Mouse (Mus musculus) CH12.LX (cell line): Measurements from ENCODE around the gene Fam198b. TPM values are rescaled to one million over a fixed set of nuclear protein-coding genes. Genes with fewer than 3 reads are reported as not detected.

Source experiments
- DNase-seq: peaks from one replicate; pipeline ENCODE4 v3.0.0-alpha.2; 2013; ENCODE audit errors: extremely low read depth
- H3K27ac ChIP-seq: 2 replicates; pipeline ENCODE4 v1.5.1; 2012; ENCODE audit warnings: low read depth, mild to moderate bottlenecking, control low read depth, moderate library complexity; ENCODE audit not compliant: insufficient read depth
- H3K27me3 ChIP-seq: replicated peaks from 2 replicates; pipeline ENCODE3; 2012; ENCODE audit warnings: inconsistent platforms
- H3K36me3 ChIP-seq, 2 experiments: replicated peaks in 1 of 2; 2 replicates each; pipeline versions ENCODE3 to v1.6.1; 2012; ENCODE audit warnings: inconsistent platforms in 1 of 2, low read length in 1 of 2, mild to moderate bottlenecking in 1 of 2, mixed read lengths in 1 of 2, moderate library complexity in 1 of 2; ENCODE audit not compliant: control insufficient read depth in 1 of 2, insufficient read depth in 1 of 2
- H3K4me1 ChIP-seq, 2 experiments: 2 replicates each; pipeline ENCODE4 v1.6.1; 2012; ENCODE audit warnings: inconsistent platforms in 1 of 2, moderate library complexity in 1 of 2; ENCODE audit not compliant: insufficient read depth in 2 of 2, control insufficient read depth in 1 of 2
- H3K4me2 ChIP-seq: 2 replicates; pipeline ENCODE4 v1.6.1; 2012; ENCODE audit warnings: low read depth, mild to moderate bottlenecking, control low read depth; ENCODE audit not compliant: poor library complexity, insufficient read depth, severe bottlenecking
- H3K4me3 ChIP-seq, 3 experiments: fragments of 150-350 bp in 1 of 3; sonication (generic) in 1 of 3; replicated peaks in 1 of 3; 2 replicates each; pipeline versions ENCODE3 to v1.5.1; 2011 to 2012; ENCODE audit warnings: low read depth in 2 of 3, low read length in 2 of 3, mild to moderate bottlenecking in 2 of 3, moderate library complexity in 2 of 3, control low read depth in 1 of 3, improper control_type of control experiment in 1 of 3, inconsistent platforms in 1 of 3, mixed read lengths in 1 of 3; ENCODE audit not compliant: poor library complexity in 1 of 3
- H3K79me2 ChIP-seq: replicated peaks from 2 replicates; pipeline ENCODE4 v1.6.1; 2012; ENCODE audit warnings: mild to moderate bottlenecking, moderate library complexity; ENCODE audit not compliant: control insufficient read depth, poor library complexity, insufficient read depth, severe bottlenecking; ENCODE audit errors: extremely low read depth
- H3K9ac ChIP-seq: 2 replicates; pipeline ENCODE4 v1.6.1; 2012; ENCODE audit warnings: low read depth, mild to moderate bottlenecking, control low read depth, moderate library complexity; ENCODE audit not compliant: insufficient read depth
- H3K9me3 ChIP-seq: replicated peaks from 2 replicates; pipeline ENCODE3; 2012; ENCODE audit warnings: low read length, inconsistent platforms, mixed read lengths
- BHLHE40 ChIP-seq: IDR thresholded peaks from 2 replicates; pipeline ENCODE4 v1.6.1; 2011; ENCODE audit warnings: mild to moderate bottlenecking, low read depth, low read length, improper control_type of control experiment
- EP300 ChIP-seq: IDR thresholded peaks from 2 replicates; pipeline ENCODE4 v1.6.1; 2011; ENCODE audit warnings: low read length, improper control_type of control experiment
- IRF4 ChIP-seq: IDR thresholded peaks from 2 replicates; pipeline ENCODE4 v1.6.1; 2014; ENCODE audit warnings: low read depth, mild to moderate bottlenecking, inconsistent platforms, low read length, improper control_type of control experiment
- JUN ChIP-seq: IDR thresholded peaks from 2 replicates; pipeline ENCODE4 v1.6.1; 2011; ENCODE audit warnings: low read depth, mild to moderate bottlenecking, low read length, improper control_type of control experiment, moderate library complexity; ENCODE audit not compliant: insufficient read depth
- JUND ChIP-seq: conservative IDR thresholded peaks from 2 replicates; pipeline ENCODE4 v1.6.1; 2011; ENCODE audit warnings: low read depth, low read length, improper control_type of control experiment
- KAT2A ChIP-seq: IDR thresholded peaks from 2 replicates; pipeline ENCODE4 v1.6.1; 2012; ENCODE audit warnings: low read length, improper control_type of control experiment, inconsistent platforms; ENCODE audit not compliant: insufficient replicate concordance
- MAFK ChIP-seq: IDR thresholded peaks from 2 replicates; pipeline ENCODE4 v1.6.1; 2011; ENCODE audit warnings: low read length, improper control_type of control experiment; ENCODE audit not compliant: insufficient replicate concordance
- MEF2A ChIP-seq: IDR thresholded peaks from 2 replicates; pipeline ENCODE4 v1.6.1; 2014; ENCODE audit warnings: low read depth, mild to moderate bottlenecking, inconsistent platforms, low read length, improper control_type of control experiment, borderline replicate concordance
- MXI1 ChIP-seq: IDR thresholded peaks from 2 replicates; pipeline ENCODE4 v1.6.1; 2011; ENCODE audit warnings: mild to moderate bottlenecking, low read depth, low read length, improper control_type of control experiment
- MYC ChIP-seq: IDR thresholded peaks from 2 replicates; pipeline ENCODE4 v1.6.1; 2011; ENCODE audit warnings: low read depth, mild to moderate bottlenecking, improper control_type of control experiment, low read length
- NELFE ChIP-seq: IDR thresholded peaks from 2 replicates; pipeline ENCODE4 v1.6.1; 2011; ENCODE audit warnings: low read depth, low read length, improper control_type of control experiment
- NRF1 ChIP-seq: IDR thresholded peaks from 2 replicates; pipeline ENCODE4 v1.6.1; 2014; ENCODE audit warnings: low read depth, mild to moderate bottlenecking, inconsistent platforms, low read length, improper control_type of control experiment, moderate library complexity
- POLR2AphosphoS2 ChIP-seq: IDR thresholded peaks from 2 replicates; pipeline ENCODE4 v1.6.1; 2011; ENCODE audit warnings: low read depth, low read length, improper control_type of control experiment
- RCOR1 ChIP-seq: conservative IDR thresholded peaks from 2 replicates; pipeline ENCODE4 v1.6.1; 2012; ENCODE audit warnings: low read depth, mild to moderate bottlenecking, inconsistent platforms, low read length, improper control_type of control experiment
- SIN3A ChIP-seq: IDR thresholded peaks from 2 replicates; pipeline ENCODE4 v1.6.1; 2012; ENCODE audit warnings: low read length, improper control_type of control experiment, inconsistent platforms
- SMC3 ChIP-seq: IDR thresholded peaks from 2 replicates; pipeline ENCODE4 v1.6.1; 2011; ENCODE audit warnings: low read depth, low read length, improper control_type of control experiment
- TBP ChIP-seq: conservative IDR thresholded peaks from 2 replicates; pipeline ENCODE4 v1.6.1; 2011; ENCODE audit warnings: low read depth, low read length, improper control_type of control experiment
- UBTF ChIP-seq: IDR thresholded peaks from 2 replicates; pipeline ENCODE4 v1.6.1; 2012; ENCODE audit warnings: low read depth, mild to moderate bottlenecking, inconsistent platforms, low read length, improper control_type of control experiment, moderate library complexity
- ZKSCAN1 ChIP-seq: IDR thresholded peaks from 2 replicates; pipeline ENCODE4 v1.6.1; 2012; ENCODE audit warnings: low read depth, inconsistent platforms, low read length, improper control_type of control experiment, borderline replicate concordance
- ZMIZ1 ChIP-seq: IDR thresholded peaks from 2 replicates; pipeline ENCODE4 v1.6.1; 2012; ENCODE audit warnings: low read depth, mild to moderate bottlenecking, inconsistent platforms, low read length, improper control_type of control experiment
- ZNF384 ChIP-seq: IDR thresholded peaks from 2 replicates; pipeline ENCODE4 v1.6.1; 2012; ENCODE audit warnings: low read depth, low read length, improper control_type of control experiment, inconsistent platforms
- dilution Hi-C: fragments of 300-500 bp; cut with MboI; formaldehyde crosslinking; loops from 2 replicates; pipeline ENCODE4 v1.14.3; 2020; ENCODE audit warnings: low sequenced_read_pairs; ENCODE audit not compliant: extremely low pct_unique_long_range_greater_than_20kb, extremely low pct_ligation_motif_present
- in situ Hi-C: fragments of 300-500 bp; cut with MboI; formaldehyde crosslinking; loops from 3 replicates; pipeline ENCODE4 v1.14.3; 2019; ENCODE audit warnings: low sequenced_read_pairs, low pct_ligation_motif_present, low pct_unique_long_range_greater_than_20kb, mixed read lengths
- polyA plus RNA-seq: library from polyadenylated mRNA; unstranded; fragments of >175 nt; gene quantifications from 2 replicates; pipeline ENCODE4 v1.2.1, GENCODE M21; 2012; ENCODE audit warnings: low read depth; ENCODE audit not compliant: insufficient read length
- total RNA-seq, 2 experiments: library from RNA; depleted of rRNA; stranded (reverse); fragments of 300-350 nt in 1 of 2; fragments of >200 nt in 1 of 2; gene quantifications; 2 replicates each; pipeline ENCODE4 v1.2.3; 2012 to 2014

Fam198b gene
- total and polyA plus RNA-seq, 3 experiments: 1.2 to 8.5 (median 4.0) TPM

DNA sequence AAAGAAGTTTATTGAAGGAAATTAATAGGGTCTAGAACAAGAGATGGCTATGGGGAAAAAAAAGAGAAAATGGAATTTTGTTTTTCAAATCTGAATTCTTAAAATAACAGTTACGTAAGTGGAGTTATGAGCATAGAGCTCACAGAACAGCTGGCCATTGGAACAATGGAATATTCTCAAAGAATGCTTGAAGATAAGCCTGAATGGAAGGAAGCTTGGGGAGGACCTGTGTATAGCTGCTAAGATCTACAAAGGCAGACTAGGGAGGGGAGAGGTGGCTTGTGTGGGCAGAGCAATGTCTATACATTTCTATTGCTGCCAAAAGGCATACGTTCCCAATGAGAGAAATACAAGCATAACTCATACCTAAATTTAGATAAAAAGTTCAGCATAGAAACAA is 73.4 kb downstream of the Fam198b start:
- no peaks in the 10 kb centered on the region for H3K27me3 ChIP-seq
- H3K4me2 ChIP-seq: no peak overlapping the region
- H3K9ac ChIP-seq: no peak overlapping the region
- dilution Hi-C loops: no loop called here
- in situ Hi-C loops: no loop called here
- H3K4me1 ChIP-seq: no peaks in the 10 kb centered on the region
- 0 out of 2 replicates have a peak, but pooled peaks cover 2% of the 10 kb centered on the region for H3K79me2 ChIP-seq
- TF ChIP-seq KAT2A (no peak), IRF4 (no peak), SMC3 (no peak), ZKSCAN1 (no peak), POLR2AphosphoS2 (no peak), JUND (no peak)
- TF ChIP-seq, all 38 proteins: peak for 0
- Histone ChIP-seq H3K36me3 (no peaks in the 10 kb centered on the region), H3K9me3 (peaks cover 7% of the 10 kb centered on the region), H3K27ac (no peak overlapping the region), H3K4me3 (no peak overlapping the region)
- no peak for DNase-seq

DNA sequence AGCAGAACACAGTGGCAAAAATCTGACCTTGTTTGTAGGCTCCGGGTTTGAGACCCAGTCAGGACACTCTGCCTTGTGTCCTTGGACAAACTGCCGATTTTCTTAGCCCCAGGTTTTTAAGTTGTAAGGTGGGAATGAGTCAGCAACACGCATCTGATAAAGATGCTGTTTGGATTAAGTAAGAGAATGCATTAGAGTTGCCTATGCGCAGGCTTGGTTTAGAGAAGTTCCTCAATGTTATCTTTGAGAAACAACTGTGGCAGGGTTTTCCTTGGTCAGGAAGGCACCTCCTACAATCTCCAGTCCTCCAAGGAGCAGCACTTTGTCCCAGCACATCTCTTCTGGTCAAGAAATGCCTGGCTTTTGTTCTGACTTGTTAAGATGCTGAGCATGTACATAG is 82.4 kb downstream of the Fam198b start:
- in situ Hi-C loops (no loop called here), dilution Hi-C loops (no loop called here)
- Histone ChIP-seq H3K27me3 (no peaks in the 10 kb centered on the region), H3K36me3 (no peaks in the 10 kb centered on the region), H3K4me3 (no peak overlapping the region), H3K4me1 (no peaks in the 10 kb centered on the region), H3K79me2 (no peaks in the 10 kb centered on the region), H3K27ac (no peak overlapping the region), H3K4me2 (no peak overlapping the region), H3K9ac (no peak overlapping the region), H3K9me3 (no peaks in the 10 kb centered on the region)
- DNase-seq: no peak
- no peak for TF ChIP-seq RCOR1
- TF ChIP-seq SIN3A: no peak
- no peak for TF ChIP-seq EP300
- no peak for TF ChIP-seq MXI1

- no peaks in the 10 kb centered on the region for H3K36me3 ChIP-seq
- no peaks in the 10 kb centered on the region for H3K79me2 ChIP-seq
- H3K9me3 ChIP-seq: no peaks in the 10 kb centered on the region
- H3K27ac ChIP-seq: no peak overlapping the region
- dilution Hi-C loops: no loop called here
- no peak overlapping the region for H3K4me2 ChIP-seq
- no peak overlapping the region for H3K4me3 ChIP-seq
- DNase-seq: no peak
- no peaks in the 10 kb centered on the region for H3K27me3 ChIP-seq
- H3K4me1 ChIP-seq: no peaks in the 10 kb centered on the region
- in situ Hi-C loops: no loop called here
- TF ChIP-seq NRF1 (no peak), ZNF384 (no peak), MAFK (no peak), RCOR1 (no peak), JUN (no peak), UBTF (no peak), MYC (no peak), ZKSCAN1 (no peak), POLR2AphosphoS2 (no peak), MEF2A (no peak), BHLHE40 (no peak), NELFE (no peak), JUND (no peak), IRF4 (no peak), ZMIZ1 (no peak), TBP (no peak)
- H3K9ac ChIP-seq: no peak overlapping the region
Observed at GRCm38 (mm10) chr3:79967346-79967745, 83.0 kb downstream of the Fam198b start.
